Mouse (Mus musculus) intestine, embryonic 16.5 days (tissue): ENCODE data around the gene Gosr1. TPM values are rescaled to one million over a fixed set of nuclear protein-coding genes. Genes with fewer than 3 reads are reported as not detected.
A peak's percentile ranks its signal among the peaks of the same experiment; 100 is the strongest.

Experiments used
- ATAC-seq: fragments of 200-750 bp; cut with Nextera tagmentation; 2 replicates; pipeline ENCODE4 v1.8.0; 2017; ENCODE audit warnings: moderate TSS enrichment, moderate library complexity
- H3K27ac ChIP-seq: fragments of 300-500 bp; sonication (generic); 2 replicates; pipeline ENCODE4 v1.5.1; 2014; ENCODE audit warnings: mild to moderate bottlenecking, low read length
- H3K27me3 ChIP-seq: fragments of 300-500 bp; sonication (generic); replicated peaks from 2 replicates; pipeline ENCODE4 v1.6.1; 2014; ENCODE audit warnings: low read length, control low read depth, mixed read lengths; ENCODE audit not compliant: control insufficient read depth, insufficient read depth
- H3K36me3 ChIP-seq: fragments of 300-500 bp; sonication (generic); 2 replicates; pipeline ENCODE4 v1.6.1; 2014; ENCODE audit warnings: low read length, control low read depth; ENCODE audit not compliant: control insufficient read depth, insufficient read depth
- H3K4me1 ChIP-seq: fragments of 300-500 bp; sonication (generic); 2 replicates; pipeline ENCODE4 v1.6.1; 2014; ENCODE audit warnings: low read length, control low read depth, mixed read lengths; ENCODE audit not compliant: control insufficient read depth, insufficient read depth
- H3K4me2 ChIP-seq: fragments of 300-500 bp; sonication (generic); 2 replicates; pipeline ENCODE4 v1.6.1; 2014; ENCODE audit warnings: low read depth, low read length, control low read depth
- H3K4me3 ChIP-seq: fragments of 300-500 bp; sonication (generic); 2 replicates; pipeline ENCODE4 v1.5.1; 2014; ENCODE audit warnings: mild to moderate bottlenecking, low read length
- H3K9ac ChIP-seq: fragments of 300-500 bp; sonication (generic); 2 replicates; pipeline ENCODE4 v1.6.1; 2014; ENCODE audit warnings: low read depth, low read length
- H3K9me3 ChIP-seq: fragments of 300-500 bp; sonication (generic); 2 replicates; pipeline ENCODE4 v1.6.1; 2016; ENCODE audit warnings: low read length, control low read depth; ENCODE audit not compliant: control insufficient read depth
- WGBS: fragments of 180-500 bp; shearing (Covaris S2); extraction: QIAGEN DNeasy Blood & Tissue Kit; methylation state at CpG from one replicate; pipeline ENCODE4 v1.1.7; 2014; 5-methylcytosine and 5-hydroxymethylcytosine counted together
- polyA plus RNA-seq: library from polyadenylated mRNA; unstranded; fragments of >200 nt; fragmentation: Nextera tagmentation; extraction: Ambion mirVana; gene quantifications from 2 replicates; pipeline ENCODE4 v1.2.1, GENCODE M21; 2015

Gene Gosr1
- polyA plus RNA-seq, 1 experiment from 2014 or later = 28.5 TPM

GRCm38 (mm10) chr11:76795326-76795725, 31.9 kb upstream of the Gosr1 start:
- no peak overlapping the region for H3K9ac ChIP-seq
- WGBS = 92% methylated on average over 5 of the region's 5 CpGs
- H3K27ac ChIP-seq = no peak overlapping the region
- ATAC-seq = no peak
- H3K27me3 ChIP-seq = no peaks in the 10 kb centered on the region
- H3K4me1 ChIP-seq = no peaks in the 10 kb centered on the region
- no peaks in the 10 kb centered on the region for H3K9me3 ChIP-seq
- 0 out of 2 replicates have a peak, but pooled peaks cover 5% of the 10 kb centered on the region for H3K36me3 ChIP-seq
- no peak overlapping the region for H3K4me3 ChIP-seq
- no peak overlapping the region for H3K4me2 ChIP-seq

GRCm38 (mm10) chr11:76791331-76791730, 28.0 kb upstream of the Gosr1 start:
- Histone ChIP-seq H3K9me3 (no peaks in the 10 kb centered on the region), H3K36me3 (no peaks in the 10 kb centered on the region)

GRCm38 (mm10) chr11:76789252-76789651, 25.9 kb upstream of the Gosr1 start:
- Histone ChIP-seq H3K4me3 (no peak overlapping the region), H3K36me3 (no peaks in the 10 kb centered on the region), H3K27me3 (no peaks in the 10 kb centered on the region), H3K27ac (no peak overlapping the region), H3K4me1 (no peaks in the 10 kb centered on the region), H3K4me2 (no peak overlapping the region), H3K9ac (no peak overlapping the region), H3K9me3 (no peaks in the 10 kb centered on the region)
- ATAC-seq = no peak
- 68% methylated on average over 1 of the region's 1 CpGs for WGBS

More at GRCm38 (mm10) chr11:76791331-76791730, 28.0 kb upstream of the Gosr1 start:
- H3K27ac ChIP-seq = no peak overlapping the region
- no peak for ATAC-seq
- H3K27me3 ChIP-seq = no peaks in the 10 kb centered on the region
- 88% methylated on average over 7 of the region's 7 CpGs for WGBS
- no peak overlapping the region for H3K4me3 ChIP-seq
- H3K9ac ChIP-seq = no peak overlapping the region
- H3K4me2 ChIP-seq = no peak overlapping the region
- H3K4me1 ChIP-seq = no peaks in the 10 kb centered on the region

GRCm38 (mm10) chr11:76775533-76775932, 12.2 kb upstream of the Gosr1 start:
- Histone ChIP-seq H3K9ac (no peak overlapping the region), H3K4me1 (no peaks in the 10 kb centered on the region), H3K9me3 (no peaks in the 10 kb centered on the region), H3K27ac (no peak overlapping the region), H3K4me2 (no peak overlapping the region), H3K4me3 (no peak overlapping the region), H3K27me3 (no peaks in the 10 kb centered on the region), H3K36me3 (no peaks in the 10 kb centered on the region)
- no peak for ATAC-seq
- WGBS = 84% methylated on average over 8 of the region's 8 CpGs

GRCm38 (mm10) chr11:76773811-76774210, 10.4 kb upstream of the Gosr1 start:
- ATAC-seq = no peak

GRCm38 (mm10) chr11:76770566-76770965, 7.2 kb upstream of the Gosr1 start:
- Histone ChIP-seq H3K27ac (no peak overlapping the region), H3K36me3 (no peaks in the 10 kb centered on the region), H3K4me3 (no peak overlapping the region), H3K4me1 (no peaks in the 10 kb centered on the region), H3K9ac (no peak overlapping the region), H3K9me3 (no peaks in the 10 kb centered on the region), H3K4me2 (no peak overlapping the region), H3K27me3 (no peaks in the 10 kb centered on the region)
- WGBS = 83% methylated on average over 5 of the region's 5 CpGs
- peak; percentile 72; the same call in 1 of the 2 replicates for ATAC-seq

More at GRCm38 (mm10) chr11:76773811-76774210, 10.4 kb upstream of the Gosr1 start:
- no peak overlapping the region for H3K27ac ChIP-seq
- H3K9me3 ChIP-seq = no peaks in the 10 kb centered on the region
- no peak overlapping the region for H3K4me3 ChIP-seq
- no peaks in the 10 kb centered on the region for H3K27me3 ChIP-seq
- no peak overlapping the region for H3K9ac ChIP-seq
- no peak overlapping the region for H3K4me2 ChIP-seq
- no peaks in the 10 kb centered on the region for H3K36me3 ChIP-seq
- 50% methylated on average over 3 of the region's 3 CpGs for WGBS
- H3K4me1 ChIP-seq = no peaks in the 10 kb centered on the region

GRCm38 (mm10) chr11:76763741-76764122, 353 bp upstream of the Gosr1 start:
- peak; percentile 42; the same call in 1 of the 2 replicates for ATAC-seq
- Histone ChIP-seq H3K9ac (0 out of 2 replicates have a peak overlapping the region, but pooled peaks have one; percentile 9), H3K4me2 (no peak overlapping the region), H3K9me3 (no peaks in the 10 kb centered on the region), H3K4me3 (peak overlapping the region; percentile 93; the same call in 1 of the 2 replicates), H3K4me1 (no peaks in the 10 kb centered on the region; the same call in 1 of the 2 replicates), H3K27ac (no peak overlapping the region), H3K27me3 (0 out of 2 replicates have a peak, but pooled peaks cover 4% of the 10 kb centered on the region), H3K36me3 (peaks cover 7% of the 10 kb centered on the region)
- WGBS = 16% methylated on average over 4 of the region's 4 CpGs

GRCm38 (mm10) chr11:76752276-76752675, 11.1 kb downstream of the Gosr1 start:
- H3K4me3 ChIP-seq = no peak overlapping the region
- no peaks in the 10 kb centered on the region for H3K4me1 ChIP-seq
- H3K36me3 ChIP-seq = peaks cover 9% of the 10 kb centered on the region
- no peaks in the 10 kb centered on the region for H3K27me3 ChIP-seq
- H3K4me2 ChIP-seq = no peak overlapping the region
- no peak overlapping the region for H3K9ac ChIP-seq
- ATAC-seq = no peak
- 91% methylated on average over 3 of the region's 3 CpGs for WGBS
- no peaks in the 10 kb centered on the region for H3K9me3 ChIP-seq
- H3K27ac ChIP-seq = no peak overlapping the region

- no peak for ATAC-seq
- H3K9me3 ChIP-seq = no peaks in the 10 kb centered on the region
- 90% methylated on average over 9 of the region's 9 CpGs for WGBS
- peaks cover 13% of the 10 kb centered on the region for H3K36me3 ChIP-seq
- H3K4me3 ChIP-seq = no peak overlapping the region
- no peaks in the 10 kb centered on the region for H3K27me3 ChIP-seq
- no peak overlapping the region for H3K9ac ChIP-seq
- H3K27ac ChIP-seq = no peak overlapping the region
- H3K4me1 ChIP-seq = no peaks in the 10 kb centered on the region
- no peak overlapping the region for H3K4me2 ChIP-seq
Measured at GRCm38 (mm10) chr11:76748819-76749218, 14.6 kb downstream of the Gosr1 start.

GRCm38 (mm10) chr11:76745921-76746320, 17.5 kb downstream of the Gosr1 start:
- H3K9ac ChIP-seq = no peak overlapping the region
- H3K36me3 ChIP-seq = peaks cover 13% of the 10 kb centered on the region

More at GRCm38 (mm10) chr11:76745921-76746320, 17.5 kb downstream of the Gosr1 start:
- Histone ChIP-seq H3K27ac (no peak overlapping the region), H3K4me1 (no peaks in the 10 kb centered on the region), H3K9me3 (no peaks in the 10 kb centered on the region), H3K4me3 (no peak overlapping the region), H3K4me2 (no peak overlapping the region), H3K27me3 (no peaks in the 10 kb centered on the region)
- WGBS = 100% methylated on average over 1 of the region's 1 CpGs
- no peak for ATAC-seq
